Mouse (Mus musculus): ENCODE measurements around the gene Cyp4f16.

GRCm38 (mm10) chr17:32522386-32522785 is 14.0 kb upstream of the Cyp4f16 start:
- TF ChIP-seq CTCF (IDR thresholded peaks at IDR 0.05; ENCODE audit: control insufficient read depth, insufficient read depth, low read length) (no peak), POLR2A (IDR thresholded peaks at IDR 0.05; ENCODE audit: borderline replicate concordance, control insufficient read depth, low read depth, low read length) (no peak)
